Mouse (Mus musculus): ENCODE results near the gene Ptges3. TPM values are rescaled to one million over a fixed set of nuclear protein-coding genes. Genes with fewer than 3 reads are reported as not detected.
"Not testable (repeated sequence)": the region's sequence is repeated elsewhere in the genome, so short reads cannot be mapped to it uniquely, and the experiment has no call there.

The Ptges3 gene
- polyA plus RNA-seq, 1 experiment: 72.0 TPM

GRCm38 (mm10) chr10:128059207-128059981, 640 bp downstream of the Ptges3 start:
- DNase-seq (ENCODE audit: low spot score): peak; percentile 51

- no peak for DNase-seq (ENCODE audit: low spot score)
Observed at GRCm38 (mm10) chr10:128061109-128061508, 2.4 kb downstream of the Ptges3 start.

- no peak for DNase-seq (ENCODE audit: low spot score)
Observed at GRCm38 (mm10) chr10:128062221-128062989, 3.7 kb downstream of the Ptges3 start.

GRCm38 (mm10) chr10:128066072-128066471, 7.3 kb downstream of the Ptges3 start:
- DNase-seq (ENCODE audit: low spot score): no peak

- no peak for DNase-seq (ENCODE audit: low spot score)
Observed at GRCm38 (mm10) chr10:128069201-128069600, 10.4 kb downstream of the Ptges3 start.

GRCm38 (mm10) chr10:128070432-128070831, 11.7 kb downstream of the Ptges3 start:
- not testable (repeated sequence) for DNase-seq (ENCODE audit: low spot score)

GRCm38 (mm10) chr10:128078269-128078668, 19.5 kb downstream of the Ptges3 start:
- DNase-seq (ENCODE audit: low spot score): not testable (repeated sequence)

GRCm38 (mm10) chr10:128080496-128080895, 21.7 kb downstream of the Ptges3 start:
- no peak for DNase-seq (ENCODE audit: low spot score)

GRCm38 (mm10) chr10:128081807-128082476, 23.2 kb downstream of the Ptges3 start:
- no peak for DNase-seq (ENCODE audit: low spot score)

- DNase-seq (ENCODE audit: low spot score): no peak
Observed at GRCm38 (mm10) chr10:128082477-128082808, 23.7 kb downstream of the Ptges3 start.

- DNase-seq (ENCODE audit: low spot score): peak; percentile 85
Observed at GRCm38 (mm10) chr10:128082880-128083421, 24.2 kb downstream of the Ptges3 start, which contains the start of gene Atp5b. TSS of gene Atp5b (plus strand) at chr10:128083273.

- DNase-seq (ENCODE audit: low spot score): no peak
Observed at GRCm38 (mm10) chr10:128083688-128084087, 24.9 kb downstream of the Ptges3 start.

GRCm38 (mm10) chr10:128084160-128084559, 25.4 kb downstream of the Ptges3 start:
- no peak for DNase-seq (ENCODE audit: low spot score)

- no peak for DNase-seq (ENCODE audit: low spot score)
Observed at GRCm38 (mm10) chr10:128086391-128086790, 27.6 kb downstream of the Ptges3 start.

- not testable (repeated sequence) for DNase-seq (ENCODE audit: low spot score)
Observed at GRCm38 (mm10) chr10:128087216-128087615, 28.5 kb downstream of the Ptges3 start.

GRCm38 (mm10) chr10:128088181-128088580, 29.4 kb downstream of the Ptges3 start:
- DNase-seq (ENCODE audit: low spot score): no peak

- no peak for DNase-seq (ENCODE audit: low spot score)
Observed at GRCm38 (mm10) chr10:128089842-128090241, 31.1 kb downstream of the Ptges3 start.

GRCm38 (mm10) chr10:128090651-128091563, 32.2 kb downstream of the Ptges3 start:
- DNase-seq (ENCODE audit: low spot score): peak; percentile 54

GRCm38 (mm10) chr10:128091564-128092505, 33.1 kb downstream of the Ptges3 start, which contains the start of gene Baz2a:
TSS of gene Baz2a (plus strand) at chr10:128091577.
- peak; percentile 49 for DNase-seq (ENCODE audit: low spot score)

All from urinary bladder, adult 2 months (tissue).